Mouse (Mus musculus): ENCODE data around the gene Hinfp. TPM values are rescaled to one million over a fixed set of nuclear protein-coding genes. Genes with fewer than 3 reads are reported as not detected.

Hinfp gene
- polyA plus RNA-seq, 1 experiment from 2014 or later: 26.5 TPM

DNA sequence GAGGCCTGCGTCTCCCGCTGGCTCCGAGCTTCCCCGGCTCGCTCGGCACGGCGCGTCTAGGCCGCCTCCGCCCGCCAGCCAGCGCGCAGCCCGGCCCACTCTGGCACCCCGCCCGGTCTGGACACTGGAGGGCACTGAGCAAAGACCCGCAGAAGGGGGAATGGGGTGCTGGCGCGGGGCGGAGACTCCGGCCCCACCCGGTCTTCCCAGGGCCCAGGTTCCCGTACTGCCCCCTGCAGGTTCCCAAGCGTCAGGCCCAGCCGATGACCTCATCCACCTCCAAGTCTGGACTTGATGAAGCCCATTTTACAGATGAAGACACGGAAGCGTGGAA lies 37.5 kb downstream of the Hinfp start:
- WGBS: 4% methylated on average over 28 of the region's 28 CpGs
- Histone ChIP-seq H3K36me3 (no peaks in the 10 kb centered on the region), H3K4me2 (replicated peaks) (peak overlapping the region; percentile 79), H3K9ac (peak overlapping the region; percentile 78), H3K27ac (peak overlapping the region; percentile 56; the same call in 1 of the 2 replicates), H3K4me1 (0 out of 2 replicates have a peak, but pooled peaks cover 12% of the 10 kb centered on the region), H3K9me3 (no peaks in the 10 kb centered on the region), H3K4me3 (peak overlapping the region; percentile 50), H3K27me3 (0 out of 2 replicates have a peak, but pooled peaks cover 2% of the 10 kb centered on the region)
- peak; percentile 79 for ATAC-seq (ENCODE audit: insufficient number of reproducible peaks, insufficient read depth, low FRiP score, low TSS enrichment)

DNA sequence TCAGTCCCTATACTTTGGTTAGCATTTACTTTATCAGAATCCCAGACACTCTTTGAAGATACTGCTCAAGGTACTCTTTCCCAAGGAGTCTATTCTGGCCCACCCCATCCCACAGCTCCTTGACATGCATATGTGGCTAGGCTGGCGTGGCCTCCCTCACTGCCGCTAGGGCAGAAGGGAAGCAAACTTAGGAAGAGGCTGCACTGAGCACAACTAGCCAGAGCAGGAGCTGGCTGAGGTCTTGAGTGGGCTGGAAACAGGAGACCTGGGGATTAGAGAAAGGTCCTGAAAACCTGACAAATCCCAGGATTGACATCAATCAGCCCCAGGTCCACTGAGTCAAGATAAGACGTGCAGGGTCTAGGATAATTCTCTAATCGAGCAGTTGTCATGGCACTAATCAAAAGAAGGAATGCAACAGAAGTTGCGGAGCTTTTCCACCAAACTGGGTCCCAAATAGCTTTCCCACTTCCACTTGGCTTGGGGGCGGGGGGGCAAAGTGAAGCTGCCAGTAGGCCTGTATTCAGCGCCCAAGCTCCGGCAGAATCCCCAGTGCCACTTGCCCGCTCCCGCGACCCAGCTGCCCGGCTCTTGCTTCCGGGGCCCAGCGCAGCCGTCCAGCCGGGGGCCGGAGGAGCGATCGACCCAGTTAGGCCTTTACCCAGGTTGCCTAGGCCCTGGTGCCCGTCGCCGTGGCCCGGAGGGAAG lies 38.0 kb downstream of the Hinfp start:
- Histone ChIP-seq H3K9me3 (no peaks in the 10 kb centered on the region), H3K4me1 (0 out of 2 replicates have a peak, but pooled peaks cover 12% of the 10 kb centered on the region), H3K9ac (peak overlapping the region; percentile 78), H3K27ac (peak overlapping the region; percentile 56), H3K27me3 (0 out of 2 replicates have a peak, but pooled peaks cover 2% of the 10 kb centered on the region), H3K36me3 (no peaks in the 10 kb centered on the region), H3K4me3 (peak overlapping the region; percentile 50), H3K4me2 (replicated peaks) (peak overlapping the region; percentile 79)
- ATAC-seq (ENCODE audit: insufficient number of reproducible peaks, insufficient read depth, low FRiP score, low TSS enrichment): no peak
- WGBS: 9% methylated on average over 23 of the region's 23 CpGs

DNA sequence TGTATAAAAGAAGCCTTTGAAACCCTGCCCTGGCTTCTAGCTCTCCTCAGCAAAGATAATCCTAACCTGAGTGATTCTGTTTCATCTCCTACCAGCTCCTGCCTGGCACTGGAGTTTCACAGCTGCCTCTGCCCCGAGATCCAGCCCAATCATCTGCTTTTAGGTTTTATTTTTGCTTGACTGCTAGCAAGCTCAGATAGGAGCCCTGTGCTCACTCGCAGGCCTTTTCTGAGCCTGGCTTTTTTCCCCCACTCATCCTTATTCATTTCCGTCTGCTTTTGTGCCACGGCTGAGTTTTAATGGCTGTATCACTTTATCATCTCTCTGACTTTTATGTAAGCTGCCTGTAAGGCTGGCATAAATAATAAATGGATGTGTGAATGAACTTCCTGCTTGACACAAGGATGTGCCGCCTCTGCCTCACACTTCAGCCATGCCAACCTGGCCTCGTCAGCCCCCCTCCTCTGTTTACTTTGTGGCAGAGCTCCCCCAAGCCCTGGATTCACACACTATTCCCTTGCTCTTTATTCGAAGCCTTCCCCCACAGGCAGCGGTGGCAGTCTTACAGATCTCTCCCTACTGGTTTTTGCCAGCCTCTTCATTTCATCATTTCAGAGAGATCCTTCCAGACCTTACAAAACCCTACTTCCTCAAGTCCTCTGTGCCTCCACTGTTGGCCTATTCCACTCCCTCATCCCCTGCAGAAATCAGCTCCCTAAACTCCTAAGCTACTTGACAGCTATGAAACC lies 38.8 kb downstream of the Hinfp start:
- H3K9me3 ChIP-seq: no peaks in the 10 kb centered on the region
- 0 out of 2 replicates have a peak, but pooled peaks cover 12% of the 10 kb centered on the region for H3K4me1 ChIP-seq
- no peak for ATAC-seq (ENCODE audit: insufficient number of reproducible peaks, insufficient read depth, low FRiP score, low TSS enrichment)
- 68% methylated on average over 8 of the region's 8 CpGs for WGBS
- H3K4me3 ChIP-seq: no peak overlapping the region
- H3K27me3 ChIP-seq: 0 out of 2 replicates have a peak, but pooled peaks cover 2% of the 10 kb centered on the region
- no peaks in the 10 kb centered on the region for H3K36me3 ChIP-seq
- H3K27ac ChIP-seq: no peak overlapping the region
- H3K4me2 ChIP-seq (replicated peaks): 0 out of 2 replicates have a peak overlapping the region, but pooled peaks have one; percentile 79
- H3K9ac ChIP-seq: 0 out of 2 replicates have a peak overlapping the region, but pooled peaks have one; percentile 78

DNA sequence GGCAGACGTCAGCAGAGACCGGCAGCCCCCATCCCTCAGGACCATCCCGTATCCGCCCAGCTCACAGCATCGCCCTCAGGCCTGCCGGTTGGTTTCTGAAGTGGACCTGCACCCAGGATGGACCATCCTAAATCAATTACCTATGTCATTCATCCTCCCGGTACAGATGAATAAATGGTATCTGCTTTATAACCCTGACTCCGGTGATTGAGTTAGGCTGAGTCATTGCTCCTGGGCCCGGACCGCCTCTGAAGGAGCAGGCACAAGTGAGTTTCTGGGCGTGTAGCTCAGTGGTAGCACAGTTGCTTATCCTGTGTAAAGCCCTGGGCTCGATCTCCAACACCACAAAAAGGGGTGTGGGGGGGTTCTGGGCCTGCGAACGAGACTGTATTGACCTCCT lies 44.1 kb downstream of the Hinfp start:
- Histone ChIP-seq H3K36me3 (no peaks in the 10 kb centered on the region), H3K27ac (no peak overlapping the region), H3K4me3 (no peak overlapping the region), H3K4me1 (0 out of 2 replicates have a peak, but pooled peaks cover under 1% of the 10 kb centered on the region), H3K4me2 (replicated peaks) (no peak overlapping the region), H3K9ac (no peak overlapping the region), H3K9me3 (no peaks in the 10 kb centered on the region), H3K27me3 (0 out of 2 replicates have a peak, but pooled peaks cover under 1% of the 10 kb centered on the region)
- WGBS: 81% methylated on average over 14 of the region's 14 CpGs
- ATAC-seq (ENCODE audit: insufficient number of reproducible peaks, insufficient read depth, low FRiP score, low TSS enrichment): no peak

DNA sequence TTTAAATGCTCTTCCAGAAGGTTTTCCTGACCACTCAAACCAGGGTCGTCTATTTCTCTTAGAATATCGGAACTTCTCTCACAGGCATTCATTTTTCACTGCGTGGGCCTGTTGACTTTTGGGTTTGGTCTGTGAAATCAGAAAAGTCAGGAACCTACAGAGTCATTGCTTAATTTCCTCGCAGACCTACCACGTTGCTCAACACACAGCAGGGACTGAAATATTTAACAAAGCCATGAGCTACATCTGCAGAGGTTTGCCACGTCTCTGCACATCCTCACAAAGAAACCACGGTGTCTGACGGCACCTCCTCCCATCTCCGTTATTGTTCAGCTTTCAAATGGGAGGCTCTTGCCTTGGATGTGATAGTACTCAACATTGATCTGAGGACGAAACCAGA lies 46.5 kb downstream of the Hinfp start:
- 0 out of 2 replicates have a peak, but pooled peaks cover 3% of the 10 kb centered on the region for H3K27me3 ChIP-seq
- no peaks in the 10 kb centered on the region for H3K36me3 ChIP-seq
- no peak overlapping the region for H3K4me3 ChIP-seq
- 86% methylated on average over 10 of the region's 10 CpGs for WGBS
- H3K9me3 ChIP-seq: no peaks in the 10 kb centered on the region
- ATAC-seq (ENCODE audit: insufficient number of reproducible peaks, insufficient read depth, low FRiP score, low TSS enrichment): no peak
- no peak overlapping the region for H3K4me2 ChIP-seq (replicated peaks)
- H3K4me1 ChIP-seq: peaks cover 13% of the 10 kb centered on the region
- no peak overlapping the region for H3K9ac ChIP-seq
- no peak overlapping the region for H3K27ac ChIP-seq

DNA sequence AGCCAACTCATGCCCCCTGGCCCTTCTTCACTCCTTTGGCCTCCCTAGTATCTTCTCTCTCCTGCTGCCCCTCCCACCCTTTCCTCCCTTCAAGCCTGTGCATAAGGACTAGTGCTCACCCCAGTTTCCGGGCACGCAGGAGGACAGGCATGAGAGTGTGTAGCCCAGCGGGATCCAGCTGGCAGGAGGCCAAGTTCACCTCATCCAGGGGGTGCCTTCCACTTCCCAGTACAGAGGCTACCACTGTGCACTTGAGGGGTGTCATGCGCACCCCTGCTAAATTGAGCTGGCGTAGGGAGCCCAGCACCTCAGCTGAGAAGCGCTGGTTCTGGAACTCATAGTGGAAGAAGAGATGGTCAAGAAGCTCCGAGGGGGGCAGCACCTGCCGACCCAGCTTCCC lies 49.3 kb downstream of the Hinfp start:
- Histone ChIP-seq H3K27me3 (0 out of 2 replicates have a peak, but pooled peaks cover 3% of the 10 kb centered on the region), H3K27ac (no peak overlapping the region), H3K36me3 (no peaks in the 10 kb centered on the region), H3K4me1 (peaks cover 18% of the 10 kb centered on the region), H3K4me2 (replicated peaks) (no peak overlapping the region), H3K9me3 (no peaks in the 10 kb centered on the region), H3K9ac (no peak overlapping the region), H3K4me3 (no peak overlapping the region)
- ATAC-seq (ENCODE audit: insufficient number of reproducible peaks, insufficient read depth, low FRiP score, low TSS enrichment): 0 out of 2 replicates have a peak, but pooled peaks have one; percentile 26
- WGBS: 77% methylated on average over 8 of the region's 8 CpGs

DNA sequence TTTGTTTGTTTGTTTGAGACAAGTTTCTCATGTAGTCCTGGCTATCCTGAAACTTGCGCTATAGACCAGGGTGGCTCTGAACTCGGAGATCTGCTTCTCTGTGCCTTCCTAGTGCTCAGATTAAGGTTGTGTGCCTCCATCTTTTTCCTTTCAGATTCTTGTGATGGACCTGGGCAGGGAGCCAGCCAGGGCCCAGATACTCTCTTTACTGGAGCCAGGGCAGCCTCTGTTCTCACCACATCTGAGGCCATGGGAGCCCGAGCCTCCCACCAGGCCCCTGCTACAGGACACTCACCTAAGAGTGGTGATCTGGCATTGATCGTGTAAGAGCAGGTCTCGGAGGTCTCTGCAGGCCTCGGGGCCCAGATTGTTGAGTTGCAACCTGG lies 50.3 kb downstream of the Hinfp start:
- Histone ChIP-seq H3K27me3 (0 out of 2 replicates have a peak, but pooled peaks cover 3% of the 10 kb centered on the region), H3K4me3 (no peak overlapping the region), H3K9me3 (no peaks in the 10 kb centered on the region), H3K9ac (no peak overlapping the region), H3K4me1 (peaks cover 18% of the 10 kb centered on the region), H3K27ac (no peak overlapping the region), H3K36me3 (no peaks in the 10 kb centered on the region), H3K4me2 (replicated peaks) (no peak overlapping the region)
- WGBS: 50% methylated on average over 6 of the region's 6 CpGs
- no peak for ATAC-seq (ENCODE audit: insufficient number of reproducible peaks, insufficient read depth, low FRiP score, low TSS enrichment)

DNA sequence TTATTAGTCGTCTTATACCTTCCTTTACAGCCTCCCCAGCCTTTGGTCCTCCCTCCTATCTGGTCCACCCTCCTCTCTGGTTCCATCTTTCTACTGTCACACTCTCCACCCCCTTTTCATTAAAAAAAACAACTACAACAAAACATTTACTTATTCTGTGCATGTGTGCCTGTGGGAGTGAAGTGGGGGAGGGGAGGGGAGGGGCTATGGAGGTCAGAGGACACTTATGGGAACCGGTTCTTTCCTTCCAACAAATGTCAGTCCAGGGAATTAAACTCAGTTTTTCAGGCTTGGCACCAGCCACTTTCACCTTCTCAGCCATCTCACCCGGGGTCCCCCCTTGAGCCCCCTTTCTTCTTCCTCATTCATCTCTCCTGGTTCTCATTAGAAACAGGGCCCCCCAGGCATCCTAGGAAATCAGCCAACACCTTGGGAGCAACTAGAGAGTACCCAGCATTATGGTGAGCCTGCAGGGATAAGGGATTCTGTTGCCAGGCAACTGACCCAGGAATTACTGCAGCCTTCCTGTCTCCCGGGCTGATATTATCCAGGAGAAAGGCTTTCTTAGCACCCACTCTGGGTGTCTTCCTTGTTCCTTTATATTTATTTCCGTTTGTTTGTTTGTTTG lies 50.8 kb downstream of the Hinfp start:
- H3K27me3 ChIP-seq: 0 out of 2 replicates have a peak, but pooled peaks cover 3% of the 10 kb centered on the region
- no peaks in the 10 kb centered on the region for H3K9me3 ChIP-seq
- H3K4me2 ChIP-seq (replicated peaks): no peak overlapping the region
- H3K4me3 ChIP-seq: no peak overlapping the region
- no peak overlapping the region for H3K27ac ChIP-seq
- no peaks in the 10 kb centered on the region for H3K36me3 ChIP-seq
- no peak overlapping the region for H3K9ac ChIP-seq
- WGBS: 10% methylated on average over 5 of the region's 5 CpGs
- peak; percentile 31; the same call in 1 of the 2 replicates for ATAC-seq (ENCODE audit: insufficient number of reproducible peaks, insufficient read depth, low FRiP score, low TSS enrichment)
- peaks cover 21% of the 10 kb centered on the region for H3K4me1 ChIP-seq

DNA sequence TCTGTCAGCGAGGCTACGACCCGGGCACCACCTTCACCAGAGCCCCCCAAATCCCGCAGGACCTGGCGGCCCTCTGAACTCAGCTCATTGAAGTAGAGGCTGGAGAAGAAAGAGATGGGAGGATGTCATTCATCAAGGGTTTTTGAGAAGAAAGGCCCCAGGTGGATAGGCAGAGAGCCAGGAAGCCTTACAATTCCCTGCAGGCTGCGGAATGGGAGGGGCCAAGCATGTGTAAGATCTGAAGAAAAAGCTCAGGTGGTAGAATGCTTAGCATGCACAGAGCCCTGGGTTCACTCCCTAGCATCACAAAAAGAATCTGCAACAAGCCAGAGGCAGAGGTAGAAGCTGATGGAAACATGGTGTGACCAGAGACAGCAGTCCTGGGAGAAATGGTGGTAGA lies 52.0 kb downstream of the Hinfp start:
- no peaks in the 10 kb centered on the region for H3K36me3 ChIP-seq
- H3K27ac ChIP-seq: no peak overlapping the region
- no peak overlapping the region for H3K9ac ChIP-seq
- 81% methylated on average over 6 of the region's 6 CpGs for WGBS
- ATAC-seq (ENCODE audit: insufficient number of reproducible peaks, insufficient read depth, low FRiP score, low TSS enrichment): no peak
- H3K27me3 ChIP-seq: 0 out of 2 replicates have a peak, but pooled peaks cover 3% of the 10 kb centered on the region
- peaks cover 22% of the 10 kb centered on the region for H3K4me1 ChIP-seq
- no peak overlapping the region for H3K4me3 ChIP-seq
- H3K9me3 ChIP-seq: no peaks in the 10 kb centered on the region
- H3K4me2 ChIP-seq (replicated peaks): no peak overlapping the region

DNA sequence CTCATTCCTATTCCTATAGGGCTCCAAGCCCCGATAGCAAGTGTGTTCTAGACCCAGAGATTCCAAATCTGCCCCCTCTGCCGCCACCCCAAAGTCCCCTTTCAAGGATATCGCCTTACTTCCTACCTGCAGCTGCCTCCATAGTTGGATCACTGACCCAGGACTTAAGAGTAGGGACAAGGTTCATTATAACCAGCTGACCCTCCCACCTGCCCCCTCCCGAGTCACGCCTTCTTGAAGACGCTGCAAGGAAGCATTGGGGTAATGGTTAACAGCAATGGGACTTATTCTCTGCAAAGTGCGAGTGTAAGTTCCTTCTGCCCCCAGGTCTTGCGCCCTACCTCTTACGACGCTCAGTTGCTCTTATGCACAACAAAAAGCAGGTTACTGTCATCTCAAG lies 54.2 kb downstream of the Hinfp start, which contains the start of gene Pdzd3:
Gene Pdzd3 (minus strand): TSS at position 158 of the 400 bp plus-strand sequence.
- no peak within 1 kb of the TSS for H3K4me3 ChIP-seq
- no peak for ATAC-seq (ENCODE audit: insufficient number of reproducible peaks, insufficient read depth, low FRiP score, low TSS enrichment)
- no peaks in the 10 kb centered on the region for H3K9me3 ChIP-seq
- H3K4me2 ChIP-seq (replicated peaks): no peak within 1 kb of the TSS
- no peaks in the 10 kb centered on the region for H3K36me3 ChIP-seq
- WGBS: 73% methylated on average over 10 of the region's 10 CpGs
- H3K9ac ChIP-seq: no peak within 1 kb of the TSS
- 0 out of 2 replicates have a peak, but pooled peaks cover 2% of the 10 kb centered on the region for H3K27me3 ChIP-seq
- peaks cover 22% of the 10 kb centered on the region for H3K4me1 ChIP-seq
- no peak within 1 kb of the TSS for H3K27ac ChIP-seq

DNA sequence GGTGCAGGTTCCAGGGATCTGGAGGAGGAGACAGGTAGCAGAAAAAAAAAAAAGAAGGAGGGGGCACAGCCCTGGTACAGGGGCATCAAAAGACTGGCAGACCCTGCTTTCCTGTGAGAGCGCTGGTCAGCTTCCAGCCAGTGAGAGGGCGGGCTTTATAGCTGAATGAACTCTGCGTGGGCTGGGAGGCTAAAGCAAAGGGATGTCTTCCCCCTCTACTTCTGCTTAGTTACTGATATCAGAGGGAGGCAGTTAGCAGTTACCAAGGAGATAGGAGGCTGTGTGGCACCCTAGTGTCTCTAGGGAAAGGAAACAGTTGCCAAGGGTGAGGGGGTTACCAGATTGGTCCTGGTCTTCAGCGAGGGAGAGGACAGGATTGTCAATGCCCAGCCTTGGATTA lies 55.0 kb downstream of the Hinfp start:
- no peak overlapping the region for H3K4me3 ChIP-seq
- H3K4me1 ChIP-seq: peaks cover 22% of the 10 kb centered on the region
- no peak overlapping the region for H3K27ac ChIP-seq
- ATAC-seq (ENCODE audit: insufficient number of reproducible peaks, insufficient read depth, low FRiP score, low TSS enrichment): no peak
- no peaks in the 10 kb centered on the region for H3K9me3 ChIP-seq
- WGBS: 60% methylated on average over 4 of the region's 4 CpGs
- H3K4me2 ChIP-seq (replicated peaks): no peak overlapping the region
- H3K27me3 ChIP-seq: no peaks in the 10 kb centered on the region
- no peak overlapping the region for H3K9ac ChIP-seq
- no peaks in the 10 kb centered on the region for H3K36me3 ChIP-seq
